Mouse (Mus musculus): ENCODE data around the gene Syne2.

Syne2 gene

DNA sequence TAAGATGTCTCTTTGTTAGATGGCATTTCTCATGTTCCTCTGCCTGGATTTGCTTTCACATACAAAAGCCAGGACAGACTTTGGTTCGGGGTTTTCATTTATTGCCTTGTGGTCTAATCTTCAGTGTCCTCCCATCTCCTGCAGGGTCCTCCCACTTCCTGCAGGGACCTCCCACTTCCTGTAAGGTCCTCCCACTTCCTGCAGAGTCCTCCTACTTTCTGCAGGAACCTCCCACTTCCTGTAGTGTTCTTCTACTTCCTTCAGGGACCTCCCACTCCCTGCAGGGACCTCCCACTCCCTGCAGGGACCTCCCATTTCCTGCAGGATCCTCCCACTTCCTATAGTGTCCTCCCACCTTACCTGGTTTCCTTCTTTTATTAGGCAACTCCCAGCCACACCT, 109.7 kb downstream of the Syne2 start:
- DNase-seq (ENCODE audit: low spot score), result no peak

DNA sequence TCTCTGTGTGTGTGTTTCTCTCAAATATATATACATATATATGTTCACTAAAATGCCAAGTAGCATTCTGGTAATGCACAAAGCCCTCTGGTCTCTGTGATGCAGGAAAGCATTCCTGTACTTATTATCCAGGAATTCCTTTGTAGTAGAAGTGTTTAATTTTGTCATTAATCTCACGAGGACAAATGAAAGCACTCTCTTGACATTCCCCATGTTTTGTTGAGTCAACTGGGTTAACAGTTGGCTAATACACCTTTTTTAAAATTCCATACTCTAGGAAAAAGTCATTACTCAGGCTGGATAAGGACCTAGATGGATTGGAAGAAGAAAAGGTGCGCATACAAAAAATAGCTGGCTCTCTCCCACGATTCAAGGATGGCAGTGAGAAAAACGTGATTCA, 115.6 kb downstream of the Syne2 start:
- DNase-seq (ENCODE audit: low spot score), result no peak

DNA sequence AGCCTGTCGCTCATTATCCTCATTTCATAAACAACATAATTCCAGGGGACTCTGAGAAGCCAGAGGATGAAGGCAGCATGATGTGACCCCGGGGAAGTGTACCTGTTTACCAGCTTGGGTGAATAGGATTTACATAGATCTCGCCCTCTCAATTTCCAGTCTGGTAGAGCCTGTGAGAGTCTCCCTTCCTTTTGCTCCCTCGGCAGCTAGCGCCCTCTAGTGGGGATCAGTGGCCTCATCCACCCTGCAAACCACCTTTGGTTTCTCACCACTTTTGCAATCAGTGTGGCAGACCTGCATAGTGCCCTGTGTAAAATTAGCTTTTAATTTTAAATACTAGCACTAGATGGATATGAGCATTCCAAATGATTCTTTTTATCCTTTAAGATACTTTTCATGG, 133.4 kb downstream of the Syne2 start:
- DNase-seq (ENCODE audit: low spot score), result peak; percentile 71

DNA sequence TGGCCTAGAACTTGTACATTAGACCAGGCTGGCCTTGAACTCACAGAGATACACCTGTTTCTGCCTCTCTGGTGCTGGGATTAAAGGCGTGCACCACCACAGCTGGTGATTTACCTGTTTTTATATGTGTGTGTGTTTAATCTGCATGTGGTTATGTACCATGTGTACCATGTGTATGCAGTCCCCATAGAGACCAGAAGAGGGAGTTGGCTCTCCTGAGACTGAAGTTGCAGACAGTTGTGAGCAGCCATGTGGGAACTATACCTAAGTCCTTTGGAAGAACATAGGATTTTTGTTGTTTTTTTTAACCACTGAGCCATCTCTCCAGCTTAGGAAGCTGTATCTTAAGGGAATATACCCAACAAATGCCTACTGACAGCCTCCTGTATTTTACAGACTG, 134.1 kb downstream of the Syne2 start:
- no peak for DNase-seq (ENCODE audit: low spot score)

DNA sequence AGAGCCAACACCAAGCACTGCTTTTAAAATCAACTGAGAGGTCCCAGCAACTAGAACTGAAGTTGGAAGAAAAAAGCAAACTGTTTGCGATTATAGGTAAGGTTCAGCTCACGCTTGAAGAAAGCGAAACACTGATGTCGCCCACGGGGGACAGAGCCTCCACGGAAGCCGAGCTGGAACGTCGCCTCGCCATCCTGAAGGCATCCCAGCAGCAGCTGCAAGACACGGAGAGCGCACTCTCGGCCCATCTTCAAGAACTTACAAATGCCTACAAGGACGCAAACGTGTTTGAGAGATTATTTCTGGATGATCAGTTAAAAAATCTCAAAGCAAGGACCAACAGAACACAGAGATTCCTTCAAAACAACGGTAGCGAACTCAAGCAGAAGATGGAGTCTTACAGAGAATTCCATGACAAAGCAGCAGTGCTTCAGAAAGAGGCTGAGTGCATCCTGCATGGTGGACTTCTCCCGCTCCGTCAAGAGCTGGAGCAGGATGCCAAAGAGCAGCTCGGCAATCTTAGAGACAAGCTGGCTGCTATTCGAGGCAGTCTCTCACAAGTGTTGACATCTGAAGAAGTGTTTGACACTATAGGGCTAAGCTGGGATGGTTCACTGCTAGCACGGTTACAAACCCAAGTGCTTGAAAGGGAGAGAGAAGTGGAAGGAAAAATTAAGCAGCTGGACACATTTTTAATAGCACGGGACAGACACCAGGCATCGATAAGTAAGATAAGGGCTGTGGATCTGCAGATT, 148.7 kb downstream of the Syne2 start:
- DNase-seq (ENCODE audit: low spot score), result no peak

DNA sequence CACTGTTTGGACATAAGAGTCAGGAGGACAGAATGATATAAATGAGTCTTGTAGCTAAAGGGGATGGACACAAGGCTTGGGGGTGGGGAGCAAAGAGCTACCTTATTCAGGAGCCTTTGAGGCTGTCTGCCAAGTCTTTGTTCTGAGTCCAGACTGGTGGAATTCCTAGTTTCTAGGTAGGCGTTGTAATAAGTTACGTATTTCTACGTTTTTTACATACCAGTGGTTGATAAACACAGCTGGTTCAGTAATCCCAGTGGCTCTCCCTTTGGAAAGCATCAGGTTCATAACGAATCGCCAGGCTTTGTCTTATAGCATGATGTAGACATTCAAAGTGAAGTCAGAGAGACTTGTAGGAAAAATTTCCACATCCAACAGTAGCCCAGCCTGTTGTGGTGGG, 161.1 kb downstream of the Syne2 start:
- DNase-seq (ENCODE audit: low spot score), result no peak

DNA sequence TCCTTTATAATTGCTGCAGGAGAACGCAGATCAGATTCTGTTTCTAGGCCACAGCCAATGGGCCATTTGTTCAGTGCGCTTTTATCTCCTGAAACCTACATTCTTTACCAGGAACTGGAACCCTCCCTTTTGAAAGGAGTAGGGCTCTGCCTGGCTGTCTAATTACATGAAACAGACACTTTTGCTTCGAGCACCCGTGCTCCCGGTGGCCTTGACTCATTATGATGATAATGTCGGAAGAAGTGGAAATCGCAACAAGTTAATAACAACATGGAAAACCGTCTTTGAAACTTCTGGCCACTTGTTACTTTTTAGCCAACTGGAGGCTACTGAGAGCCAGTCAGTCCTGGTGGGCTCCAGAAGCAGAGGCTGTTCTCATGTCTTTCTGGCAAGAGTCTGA, 165.4 kb downstream of the Syne2 start:
- DNase-seq (ENCODE audit: low spot score), result no peak

DNA sequence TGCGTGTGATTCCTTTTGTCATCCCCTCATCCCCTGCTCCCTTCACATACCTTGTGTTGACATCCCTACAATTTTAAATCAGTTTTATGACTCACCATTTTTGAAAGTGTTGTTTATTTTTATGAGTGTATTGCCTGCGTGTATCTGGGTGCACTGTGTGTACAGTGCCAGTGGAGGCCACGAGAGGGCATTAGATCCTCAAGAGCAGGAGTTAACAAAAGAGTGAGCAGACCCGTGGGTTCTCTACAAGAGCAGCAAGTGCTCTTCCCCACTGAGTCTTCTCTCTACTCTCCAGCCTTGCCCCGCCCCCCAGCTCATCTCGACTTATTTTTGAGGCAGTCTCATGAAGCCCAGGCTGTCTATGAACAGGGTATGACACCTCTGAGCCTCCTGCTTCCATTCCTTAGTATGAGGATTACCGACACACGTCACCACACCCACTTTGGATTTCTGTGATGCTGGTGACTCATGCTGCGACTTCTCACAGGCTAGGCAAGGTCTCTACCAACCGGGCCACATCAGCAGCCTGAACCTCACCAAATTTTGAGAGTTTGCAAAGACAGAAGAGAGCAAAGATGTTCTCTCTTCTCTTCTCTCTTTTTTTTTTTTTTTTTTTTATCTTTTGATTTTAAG, 174.4 kb downstream of the Syne2 start:
- DNase-seq (ENCODE audit: low spot score), result no peak

DNA sequence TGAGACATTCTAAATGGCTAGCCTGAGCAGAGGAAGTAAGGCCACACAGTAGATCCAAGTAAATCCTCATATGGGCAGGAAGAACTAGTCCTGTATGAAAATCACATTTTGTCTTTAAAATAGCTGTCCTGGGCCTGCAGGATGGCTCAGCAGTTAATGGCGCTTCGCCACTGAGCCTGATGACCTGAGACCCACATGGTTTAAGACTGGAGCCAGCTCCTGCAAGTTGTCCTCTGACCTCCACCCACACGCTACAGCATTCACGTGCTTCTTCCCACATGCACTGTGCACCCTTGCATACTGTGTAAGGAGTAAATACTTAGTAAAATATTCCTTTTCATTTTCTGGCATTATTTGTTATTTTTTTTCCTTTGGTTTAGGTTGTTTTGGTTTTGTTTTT, 175.0 kb downstream of the Syne2 start:
- no peak for DNase-seq (ENCODE audit: low spot score)

DNA sequence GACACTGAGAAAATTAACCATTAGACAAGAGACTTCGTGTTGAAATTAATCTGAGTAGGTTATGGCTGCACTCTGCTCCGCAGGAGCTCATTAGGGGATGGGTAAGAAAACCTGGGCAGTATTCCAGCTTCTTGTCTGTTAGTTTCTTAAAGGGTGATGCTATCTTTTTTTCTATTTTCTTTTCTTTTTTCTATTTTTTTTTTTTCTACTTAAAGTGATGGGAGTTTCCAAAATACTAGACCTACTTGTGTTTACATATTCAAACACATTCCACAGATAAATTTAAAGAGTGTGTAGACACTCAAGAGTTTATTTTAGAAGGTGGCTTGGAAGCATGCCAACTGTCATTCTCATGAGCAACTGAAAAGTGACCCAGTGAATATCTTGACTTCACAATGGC, 177.2 kb downstream of the Syne2 start:
- no peak for DNase-seq (ENCODE audit: low spot score)

DNA sequence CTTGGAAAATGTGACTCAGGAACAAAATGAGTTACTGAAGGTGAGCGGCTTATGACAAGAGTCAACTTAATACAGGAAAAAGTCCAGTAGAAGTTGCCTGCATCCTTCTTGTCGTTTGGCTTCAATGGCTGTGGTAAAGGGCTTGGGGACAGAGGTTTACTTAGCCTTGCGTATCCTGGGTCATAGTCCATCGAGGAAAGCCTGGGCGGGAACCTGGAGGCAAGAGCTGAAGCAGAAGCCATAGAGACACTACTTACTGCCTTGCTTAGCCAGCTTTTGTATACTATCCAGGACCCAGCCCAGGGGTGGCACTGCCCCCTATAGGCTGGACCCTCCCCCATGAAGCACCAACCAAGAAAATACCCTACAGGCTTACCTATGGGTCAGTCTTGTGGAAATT, 179.6 kb downstream of the Syne2 start:
- no peak for DNase-seq (ENCODE audit: low spot score)

DNA sequence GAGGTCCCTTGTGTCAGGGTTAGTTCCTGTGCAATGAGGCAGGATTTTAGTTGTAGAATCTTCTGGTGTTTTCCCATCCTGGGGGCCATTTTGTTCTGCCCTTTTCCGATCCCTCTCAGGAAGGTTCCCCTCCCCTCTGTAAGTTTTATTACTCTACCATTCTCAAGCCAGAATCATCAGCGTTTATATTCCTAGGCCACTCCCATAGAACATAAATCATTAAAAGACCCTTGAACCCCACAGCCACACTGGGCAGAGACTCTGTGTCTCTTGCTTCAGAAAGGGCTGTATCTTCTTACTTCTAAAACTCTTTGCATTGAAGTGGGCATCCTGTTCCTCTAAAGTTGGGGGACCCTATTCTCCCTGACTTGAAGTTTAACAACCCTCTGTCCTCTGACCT, 180.5 kb downstream of the Syne2 start:
- DNase-seq (ENCODE audit: low spot score), result no peak

DNA sequence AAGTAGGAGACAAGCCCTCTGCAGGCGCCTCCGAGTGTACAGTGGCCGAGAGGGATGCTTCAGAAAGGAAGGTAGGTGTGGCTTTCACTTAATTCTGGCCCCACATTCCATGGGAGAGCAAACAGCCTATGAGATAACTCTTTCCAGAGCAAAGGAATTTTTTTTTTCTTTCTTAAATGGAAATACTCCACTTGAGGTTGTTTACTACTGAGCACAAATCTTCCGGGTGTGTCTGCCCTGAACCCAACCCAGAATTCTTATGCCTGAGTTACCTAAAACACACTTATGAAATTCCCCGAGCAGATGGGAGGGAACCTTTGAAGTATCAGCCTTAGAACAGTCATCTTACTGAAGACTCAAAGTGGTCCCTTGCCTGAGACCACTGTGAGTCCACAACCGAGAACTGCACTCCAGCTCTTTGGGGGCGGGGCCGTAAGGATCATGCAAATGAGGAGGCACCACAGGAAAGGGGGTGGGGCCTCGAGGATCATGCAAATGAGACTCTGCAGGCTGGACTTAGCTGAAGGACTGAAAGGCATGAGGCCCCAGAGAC, 186.8 kb downstream of the Syne2 start:
- peak; percentile 87 for DNase-seq (ENCODE audit: low spot score)

DNA sequence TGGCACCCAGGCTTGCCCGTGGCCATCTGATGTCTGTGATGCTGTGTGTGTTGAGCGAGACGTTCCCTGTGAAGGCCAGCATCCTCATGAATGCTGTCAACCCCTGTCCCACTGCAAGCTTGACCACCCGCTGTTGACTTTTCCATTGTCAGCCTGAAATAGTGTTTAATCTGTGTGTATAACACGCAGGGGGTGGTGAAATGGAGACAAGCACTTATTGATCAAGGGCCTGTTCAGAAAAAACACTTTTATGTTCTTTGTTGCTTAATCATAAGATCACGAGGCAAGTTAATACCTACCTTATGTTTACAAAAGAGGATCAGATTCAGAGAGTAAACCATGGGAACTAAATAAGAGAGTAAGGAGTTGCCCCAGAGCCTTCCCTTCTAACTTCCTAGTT, 191.1 kb downstream of the Syne2 start:
- DNase-seq (ENCODE audit: low spot score), result no peak

DNA sequence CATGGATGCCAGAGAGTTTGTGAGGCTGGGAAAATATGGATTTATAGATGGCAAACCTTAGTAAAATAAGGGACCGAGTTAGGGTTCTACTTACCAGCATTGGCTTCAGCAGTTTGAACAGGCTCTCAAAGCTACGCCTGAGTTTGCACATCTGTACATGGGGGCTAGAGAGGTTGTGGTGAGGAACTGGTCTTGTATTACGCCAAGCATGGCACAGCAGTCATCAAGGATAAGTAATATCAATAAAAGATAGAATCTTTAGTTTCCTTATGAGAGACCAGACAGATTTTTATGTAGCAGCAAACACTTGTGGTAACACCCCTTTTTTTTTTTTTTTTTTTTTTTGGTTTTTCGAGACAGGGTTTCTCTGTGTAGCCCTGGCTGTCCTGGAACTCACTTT, 194.9 kb downstream of the Syne2 start:
- no peak for DNase-seq (ENCODE audit: low spot score)

DNA sequence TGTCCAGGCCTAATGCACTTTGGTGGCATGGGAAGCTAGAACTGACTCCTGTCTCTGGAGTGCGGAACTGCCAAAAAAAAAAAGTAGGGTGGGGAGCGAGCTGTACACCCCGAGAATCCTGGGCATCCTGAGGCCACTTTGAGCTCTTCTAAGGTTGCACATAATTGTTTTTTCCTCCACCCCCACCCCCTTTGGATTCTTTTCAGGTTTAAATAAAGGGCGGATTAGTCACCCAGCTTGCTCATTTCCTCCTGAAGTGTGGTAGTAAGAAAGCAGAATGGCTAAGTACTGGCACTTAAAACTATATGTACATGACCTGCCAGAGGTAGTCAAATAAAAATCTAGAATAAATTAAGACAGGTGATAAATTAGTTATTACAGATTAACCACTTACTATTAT, 195.5 kb downstream of the Syne2 start:
- DNase-seq (ENCODE audit: low spot score), result no peak

DNA sequence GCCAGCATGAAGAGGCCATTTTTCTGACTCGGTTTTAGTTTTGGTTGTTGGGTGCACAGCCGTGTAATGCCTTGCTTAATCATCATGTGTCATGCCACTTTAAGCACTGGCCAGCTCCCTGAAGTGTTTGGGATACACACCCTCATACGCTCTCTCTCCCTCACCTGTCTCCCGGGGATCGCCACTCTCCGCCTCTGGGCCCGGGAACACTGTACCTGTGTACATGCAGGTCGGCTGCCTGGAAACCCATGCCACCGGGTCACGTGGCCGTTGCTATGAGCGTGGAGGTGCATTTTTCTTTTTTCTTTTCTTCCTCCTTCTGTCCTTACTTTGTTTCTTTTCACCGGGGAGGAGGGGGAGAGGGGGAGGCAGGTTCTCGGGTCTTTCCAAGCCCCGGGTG, 197.1 kb downstream of the Syne2 start:
- DNase-seq (ENCODE audit: low spot score), result peak; percentile 46

DNA sequence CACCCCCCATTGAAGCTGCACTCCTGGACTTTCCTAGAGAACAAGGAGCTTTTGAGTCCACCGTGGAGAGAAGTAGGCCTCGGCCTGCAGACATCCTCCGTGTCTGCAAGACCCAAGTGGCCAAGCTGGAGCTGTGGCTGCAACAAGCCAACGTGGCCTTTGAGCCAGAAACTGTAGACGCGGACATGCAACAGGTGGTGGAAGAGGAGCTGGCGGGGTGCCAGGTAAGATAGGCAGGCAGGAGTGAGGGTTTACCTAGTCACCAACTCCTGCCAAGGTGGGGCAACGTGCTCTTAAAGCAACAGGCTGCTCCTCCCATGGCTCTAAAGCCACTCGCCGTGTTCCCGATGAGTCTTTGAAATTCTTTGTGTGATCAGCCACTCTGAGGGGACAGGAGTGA, 197.6 kb downstream of the Syne2 start:
- peak; percentile 69 for DNase-seq (ENCODE audit: low spot score)

DNA sequence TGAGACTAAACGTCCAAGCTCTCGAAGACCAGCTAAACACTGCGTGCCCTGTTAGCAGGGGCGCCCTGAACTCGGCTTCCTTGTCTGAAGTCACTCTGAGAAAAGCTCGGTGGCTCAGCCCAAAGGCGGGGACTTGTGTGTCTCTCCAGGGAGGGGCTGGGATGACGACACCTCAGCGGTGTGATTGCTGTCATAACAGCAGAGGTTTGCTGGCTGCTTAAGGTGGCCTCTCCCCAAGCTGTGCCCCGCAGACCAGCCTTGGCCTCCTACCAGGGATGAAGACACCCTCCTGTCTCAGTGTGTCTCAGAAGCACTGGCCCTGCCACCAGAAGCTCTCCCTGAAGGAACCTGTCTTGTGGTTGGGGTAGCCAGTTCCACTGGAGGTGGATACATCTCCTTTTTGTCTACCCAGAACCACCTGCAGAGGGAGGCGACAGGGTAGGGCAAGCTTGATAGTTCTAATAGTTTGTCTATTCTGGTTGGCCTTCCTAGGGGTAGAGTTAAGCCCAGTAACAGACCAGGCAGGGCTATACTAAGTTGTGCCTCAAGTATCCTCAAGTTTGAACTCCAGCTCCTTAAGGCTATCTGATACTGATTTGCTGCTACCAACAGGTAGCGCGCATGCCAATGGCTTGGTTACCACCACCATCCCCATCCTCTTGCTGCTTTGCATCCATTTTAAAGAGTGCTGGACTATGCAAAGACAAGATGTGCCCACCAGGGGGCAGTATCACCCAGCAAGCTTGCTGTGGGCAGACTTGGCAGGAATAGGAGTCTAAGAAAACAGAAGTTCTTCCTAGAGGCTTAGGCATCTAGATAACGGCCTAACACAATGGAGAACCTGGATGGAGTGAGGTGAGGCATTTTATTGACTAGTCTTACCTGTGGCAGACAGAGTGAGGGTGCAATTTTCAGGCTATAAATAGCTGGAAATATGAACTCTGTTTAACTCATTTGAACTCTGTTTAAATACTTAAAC, 198.5 kb downstream of the Syne2 start:
- DNase-seq (ENCODE audit: low spot score), result peak; percentile 84

DNA sequence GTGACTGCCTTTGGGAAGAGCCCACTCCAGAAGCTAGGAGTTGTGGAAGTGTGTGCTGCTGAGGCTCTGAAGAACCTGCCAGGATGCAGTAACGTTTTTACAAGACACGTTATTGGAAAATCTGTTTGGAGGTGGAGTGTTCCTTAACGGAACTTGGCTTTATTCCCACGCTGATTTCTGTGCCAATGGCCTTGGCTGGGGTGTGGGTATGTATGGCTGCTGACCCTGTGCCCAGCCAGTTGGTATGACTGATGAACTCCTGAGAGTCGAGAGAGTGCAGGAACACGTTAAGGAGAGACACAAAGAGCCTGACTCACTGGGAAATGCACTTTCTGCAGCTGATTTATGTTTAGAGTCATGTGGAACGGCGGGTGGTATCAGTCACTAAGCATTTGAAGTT, 200.7 kb downstream of the Syne2 start:
- DNase-seq (ENCODE audit: low spot score), result no peak

DNA sequence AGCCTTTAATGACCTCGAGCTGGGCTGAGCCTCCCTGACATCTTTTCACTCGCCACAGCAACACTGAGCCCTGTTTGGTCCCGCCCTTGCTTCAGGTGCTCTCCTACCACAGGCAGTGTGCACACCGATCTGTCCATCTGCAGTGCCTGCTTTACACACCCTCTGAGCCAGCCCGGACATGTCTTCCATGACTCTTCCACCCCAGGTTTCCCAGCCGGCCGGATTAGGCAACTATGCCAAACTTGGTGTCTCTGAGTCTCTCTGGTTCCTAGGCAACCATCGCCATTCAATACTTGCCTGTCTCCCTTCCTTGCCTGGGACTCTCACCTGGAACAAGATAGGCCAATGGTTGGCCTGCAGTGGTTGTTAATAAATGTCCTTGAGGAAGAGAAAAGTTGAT, 224.4 kb downstream of the Syne2 start:
- no peak for DNase-seq (ENCODE audit: low spot score)

DNA sequence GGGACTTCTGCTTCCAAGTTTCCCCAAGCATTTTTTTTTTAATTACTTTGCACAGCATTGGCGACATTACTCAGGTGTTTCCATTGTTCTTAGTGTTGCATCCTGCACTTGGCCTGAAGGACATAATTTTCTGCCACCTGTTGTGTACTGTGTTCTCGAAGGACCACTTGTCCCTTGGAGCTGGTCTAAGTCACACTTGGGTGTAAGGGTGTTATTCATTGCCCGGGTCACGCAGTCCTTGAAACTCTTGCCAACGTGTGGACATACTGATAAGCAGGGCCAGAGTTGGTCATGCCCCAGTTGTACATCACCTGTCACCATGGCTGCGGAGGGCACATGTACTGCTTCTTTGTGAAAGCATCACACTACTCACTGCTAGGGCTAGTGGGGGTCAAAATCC, 228.6 kb downstream of the Syne2 start:
- DNase-seq (ENCODE audit: low spot score), result no peak

DNA sequence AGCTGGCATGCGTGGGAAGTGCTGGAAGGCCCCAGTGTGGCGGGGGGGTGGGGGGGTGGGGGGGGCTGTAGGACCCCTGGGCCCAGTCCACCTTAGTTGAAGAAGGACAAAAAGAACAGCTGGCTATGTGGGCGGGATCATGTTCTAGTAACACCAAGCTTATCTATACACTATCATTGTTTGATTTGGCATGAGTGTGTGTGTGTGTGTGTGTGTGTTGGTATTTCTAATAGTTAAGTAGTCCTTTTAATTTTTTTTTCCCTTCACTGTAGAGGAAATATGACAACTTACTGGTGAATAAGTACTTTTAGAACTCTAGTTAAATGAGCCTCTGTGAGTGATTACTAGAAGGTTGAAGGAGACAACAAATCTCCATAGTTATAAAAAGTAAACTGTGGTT, 230.0 kb downstream of the Syne2 start:
- no peak for DNase-seq (ENCODE audit: low spot score)

Measured in testis, postnatal 10 days (tissue).